Mouse (Mus musculus): Measurements from ENCODE around the gene Kdm7a.

The Kdm7a gene

GRCm38 (mm10) chr6:39206581-39207461 is at the start of gene Kdm7a:
TSS of gene Kdm7a (minus strand) at chr6:39206789.
- DNase-seq (ENCODE audit: low spot score in 2 of 2), result peak; percentile 89 to 90

- peak in 1 of 2 experiments; percentile 38 for DNase-seq (ENCODE audit: low spot score in 2 of 2)
Measured at GRCm38 (mm10) chr6:39255271-39255670, 48.7 kb upstream of the Kdm7a start.

DNA sequence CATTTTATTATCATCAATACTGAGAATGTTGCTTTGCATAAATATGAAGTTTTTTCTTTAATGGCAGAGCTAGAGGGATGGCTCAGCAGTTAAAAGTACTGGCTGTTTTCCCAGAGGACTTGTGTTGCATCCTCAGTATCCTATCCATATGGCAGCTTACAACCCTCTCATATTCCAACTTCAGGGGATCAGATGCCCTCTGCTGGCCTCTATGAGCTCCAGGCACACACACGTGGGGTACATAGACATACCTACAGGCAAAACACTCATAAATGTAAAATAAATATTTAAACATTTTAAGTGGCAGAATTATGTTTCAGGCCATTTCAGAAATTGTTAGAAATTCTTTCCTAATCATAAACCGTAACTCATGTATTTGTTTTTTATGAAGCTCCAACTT is 43.5 kb upstream of the Kdm7a start:
- DNase-seq (ENCODE audit: low spot score in 2 of 2), result no peak

- no peak for DNase-seq (ENCODE audit: low spot score in 2 of 2)
Measured at GRCm38 (mm10) chr6:39249176-39249770, 42.7 kb upstream of the Kdm7a start.

- no peak for DNase-seq (ENCODE audit: low spot score in 2 of 2)
Measured at GRCm38 (mm10) chr6:39244066-39244465, 37.5 kb upstream of the Kdm7a start.

DNA sequence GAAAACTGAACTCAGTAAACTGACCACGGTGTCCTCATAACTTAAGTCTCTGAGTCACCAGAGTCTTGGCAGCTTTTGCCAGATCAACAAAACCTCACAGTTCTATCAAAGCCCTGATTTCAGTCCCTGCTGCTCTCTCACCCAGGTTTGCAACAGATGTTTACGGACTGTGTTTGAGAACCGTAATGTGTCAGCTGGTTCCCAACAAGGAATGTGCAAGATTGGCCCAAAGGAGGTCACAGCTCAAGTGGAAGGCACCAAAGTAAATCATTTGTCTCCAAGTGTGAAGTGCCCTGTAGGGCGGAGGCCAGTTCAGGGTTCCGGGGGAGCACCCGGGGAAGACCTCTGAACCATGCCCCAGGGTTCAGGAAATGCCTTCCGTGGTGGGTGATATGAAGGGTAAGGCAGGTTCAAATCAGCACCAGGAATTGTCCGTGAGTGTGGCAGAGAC is 36.9 kb upstream of the Kdm7a start:
- no peak for DNase-seq (ENCODE audit: low spot score in 2 of 2)

DNA sequence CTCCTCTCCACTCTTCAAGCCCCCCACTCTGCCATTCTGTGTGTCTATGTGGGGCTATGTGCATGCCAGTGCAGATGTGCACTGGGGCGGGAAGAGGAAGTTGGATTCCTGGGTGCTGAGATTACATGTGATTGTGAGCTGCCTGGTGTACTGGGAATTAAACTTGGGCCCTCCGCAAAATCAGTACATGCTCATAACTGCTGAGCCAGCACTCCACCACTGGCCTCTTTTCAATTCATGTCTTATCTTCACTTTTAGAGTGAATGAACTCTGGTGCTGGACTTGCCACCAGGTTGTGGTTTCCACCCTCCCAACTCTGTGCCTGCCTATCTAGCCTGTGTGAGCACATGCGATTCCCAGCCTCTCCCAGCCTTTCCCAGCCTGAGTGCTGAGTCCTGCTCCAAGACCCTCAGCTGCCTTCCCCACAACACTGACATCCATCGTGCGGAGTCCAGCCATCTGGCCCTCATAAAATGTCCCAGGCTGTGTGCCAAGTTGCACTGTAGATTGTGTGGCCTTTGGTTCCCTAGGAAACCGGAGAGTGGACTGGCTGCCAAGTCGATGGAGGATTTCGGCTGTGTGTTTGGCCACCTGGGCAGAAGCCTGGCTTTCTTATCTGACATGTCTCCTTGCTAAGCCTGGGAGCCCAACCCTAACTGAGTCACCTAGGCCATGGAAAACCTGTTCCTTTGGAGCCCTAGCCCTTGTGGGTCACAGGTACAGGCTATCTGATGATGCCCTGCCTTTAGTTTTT is 36.3 kb upstream of the Kdm7a start:
- peak; percentile 86 to 87 for DNase-seq (ENCODE audit: low spot score in 2 of 2)

DNA sequence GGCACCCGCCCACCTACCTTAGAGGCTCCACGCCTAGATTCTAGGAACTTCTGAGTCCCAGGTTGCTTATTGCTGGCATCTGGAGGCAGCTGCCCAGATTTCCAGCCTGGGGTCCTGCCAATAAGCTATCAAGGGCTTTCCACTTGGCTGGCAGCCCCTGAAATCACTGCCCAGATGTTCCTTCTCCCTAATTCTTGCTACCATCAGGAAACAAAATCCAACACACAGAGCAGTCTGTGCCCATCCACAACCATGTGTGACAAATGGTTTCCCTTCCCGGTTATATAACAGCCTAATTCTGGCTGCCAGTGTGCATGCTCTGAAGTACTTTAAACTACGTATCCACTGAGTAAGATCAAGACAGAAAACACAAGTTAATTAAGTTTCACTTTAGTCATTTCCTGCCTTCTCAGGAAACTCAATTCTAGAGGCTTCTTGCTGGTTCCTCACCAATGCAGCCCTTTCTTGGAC is 34.9 kb upstream of the Kdm7a start:
- peak in 1 of 2 experiments; percentile 36 for DNase-seq (ENCODE audit: low spot score in 2 of 2)

- no peak for DNase-seq (ENCODE audit: low spot score in 2 of 2)
Measured at GRCm38 (mm10) chr6:39240956-39241355, 34.4 kb upstream of the Kdm7a start.

DNA sequence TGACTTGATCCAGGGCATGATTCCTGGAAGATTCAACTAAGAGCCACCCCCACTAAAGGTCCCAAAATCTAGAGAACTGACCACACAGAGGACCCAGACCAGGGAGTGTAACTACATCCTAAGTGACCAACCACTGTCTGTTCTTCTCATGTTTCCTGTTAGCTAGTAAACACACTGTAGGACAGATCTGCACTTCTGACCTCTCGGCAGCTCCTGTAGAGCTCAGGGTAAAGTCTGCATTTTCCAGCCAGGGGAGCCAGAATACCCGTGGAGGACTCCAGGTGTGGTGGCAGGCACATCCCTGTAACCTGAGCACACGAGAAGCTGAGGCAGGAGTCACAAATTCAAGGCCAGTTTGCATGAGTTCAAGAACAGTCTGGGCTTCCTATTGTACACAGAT is 31.3 kb upstream of the Kdm7a start:
- DNase-seq (ENCODE audit: low spot score in 2 of 2), result no peak

- no peak for DNase-seq (ENCODE audit: low spot score in 2 of 2)
Measured at GRCm38 (mm10) chr6:39232617-39233016, 26.0 kb upstream of the Kdm7a start.

- no peak for DNase-seq (ENCODE audit: low spot score in 2 of 2)
Measured at GRCm38 (mm10) chr6:39230664-39231063, 24.1 kb upstream of the Kdm7a start.

GRCm38 (mm10) chr6:39226610-39226955 is 20.0 kb upstream of the Kdm7a start:
- no peak for DNase-seq (ENCODE audit: low spot score in 2 of 2)

DNA sequence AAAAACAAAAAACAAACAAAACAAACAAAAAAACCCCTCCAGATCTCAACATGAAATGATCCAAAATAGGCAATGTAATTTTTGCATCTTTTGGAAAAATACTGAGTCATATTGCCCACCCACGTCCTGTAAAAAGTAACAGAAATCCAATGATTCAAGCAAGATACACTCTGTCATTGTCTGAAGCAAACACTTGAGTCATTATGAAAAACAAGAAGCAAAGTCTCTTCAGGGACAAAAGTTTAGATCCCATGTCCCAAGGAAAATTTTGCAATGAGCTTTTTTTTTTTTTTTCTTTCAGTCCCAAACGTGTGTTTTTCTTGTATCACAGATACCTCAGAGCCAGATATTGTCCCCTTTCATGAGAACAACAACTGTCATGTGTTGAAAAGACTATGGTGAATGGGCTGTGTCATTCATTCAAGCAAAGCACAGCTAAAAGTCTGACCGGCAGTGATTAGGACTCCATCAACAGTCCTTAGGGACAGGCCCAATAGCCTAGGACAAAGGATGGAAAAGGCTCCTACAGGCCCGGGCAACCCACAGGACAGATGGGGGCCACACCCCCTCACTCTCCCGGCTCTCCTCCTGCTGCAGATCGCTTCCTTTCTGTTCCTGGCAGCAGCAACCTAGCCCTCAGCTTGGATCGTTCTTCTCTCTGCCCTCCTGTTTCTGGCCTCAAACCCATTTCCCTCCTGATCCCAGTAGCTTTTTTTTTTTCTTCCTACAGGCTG is 19.5 kb upstream of the Kdm7a start:
- no peak for DNase-seq (ENCODE audit: low spot score in 2 of 2)

DNA sequence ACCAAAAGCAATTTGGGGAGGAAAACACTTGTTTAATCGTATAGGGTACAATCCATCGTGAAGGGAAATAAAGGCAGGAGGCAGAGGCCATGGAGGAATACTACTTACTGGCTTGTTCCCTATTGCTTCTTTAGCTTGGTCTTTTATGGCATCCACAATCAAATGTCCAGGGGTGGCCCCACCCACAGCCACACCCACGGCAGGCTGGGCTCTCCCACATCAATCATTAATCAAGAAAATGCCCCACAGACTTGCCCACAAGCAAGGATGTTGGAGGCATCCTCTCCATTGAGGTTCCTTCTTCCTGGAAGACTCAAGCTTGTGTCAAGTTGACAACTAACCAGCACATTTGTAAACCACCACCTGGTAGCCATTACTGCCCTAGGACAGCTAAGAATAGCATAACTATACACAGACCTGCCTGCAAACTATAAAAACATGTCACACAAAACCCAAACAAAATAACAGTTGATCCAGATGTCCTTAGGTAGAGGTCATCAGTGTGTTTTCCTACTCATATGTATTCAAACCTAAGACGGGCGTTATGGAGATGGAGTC is 16.8 kb upstream of the Kdm7a start:
- DNase-seq (ENCODE audit: low spot score in 2 of 2), result no peak

GRCm38 (mm10) chr6:39222487-39222886 is 15.9 kb upstream of the Kdm7a start:
- no peak for DNase-seq (ENCODE audit: low spot score in 2 of 2)

- DNase-seq (ENCODE audit: low spot score in 2 of 2), result no peak
Measured at GRCm38 (mm10) chr6:39217961-39218360, 11.4 kb upstream of the Kdm7a start.

- no peak for DNase-seq (ENCODE audit: low spot score in 2 of 2)
Measured at GRCm38 (mm10) chr6:39217138-39217537, 10.5 kb upstream of the Kdm7a start.

DNA sequence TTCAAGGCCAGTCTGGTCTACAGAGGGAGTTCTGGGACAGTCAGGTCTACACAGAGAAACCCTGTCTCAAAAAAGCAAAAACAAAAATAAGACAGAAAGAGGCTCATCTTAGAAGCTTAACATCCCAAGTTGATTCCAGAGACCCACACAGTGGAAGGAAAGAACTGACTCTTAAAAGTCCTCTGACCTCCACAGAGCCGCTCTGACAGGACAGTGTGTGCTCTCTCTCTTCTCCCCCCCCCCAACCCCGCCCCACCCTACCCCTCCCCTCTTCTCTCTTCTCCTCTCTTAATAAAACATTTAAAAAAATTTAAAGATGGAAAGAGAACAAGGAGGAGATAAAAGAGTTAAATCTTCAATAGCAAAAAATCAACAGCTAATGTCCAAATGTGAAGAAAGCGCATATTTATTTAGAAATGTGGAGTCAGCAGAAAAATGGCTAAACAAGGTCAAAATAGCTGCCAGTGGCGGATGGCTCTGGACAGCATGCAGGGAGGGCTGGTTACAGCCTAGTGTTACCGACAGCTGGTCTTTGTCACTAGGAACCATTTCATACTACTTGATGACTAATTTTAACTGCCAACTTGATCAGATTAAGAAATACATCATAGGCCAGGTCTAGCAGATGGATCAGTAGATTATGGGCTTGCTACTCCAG is 8.5 kb upstream of the Kdm7a start:
- DNase-seq (ENCODE audit: low spot score in 2 of 2), result no peak

GRCm38 (mm10) chr6:39209677-39210076 is 3.1 kb upstream of the Kdm7a start:
- DNase-seq (ENCODE audit: low spot score in 2 of 2), result peak in 1 of 2 experiments; percentile 69

DNA sequence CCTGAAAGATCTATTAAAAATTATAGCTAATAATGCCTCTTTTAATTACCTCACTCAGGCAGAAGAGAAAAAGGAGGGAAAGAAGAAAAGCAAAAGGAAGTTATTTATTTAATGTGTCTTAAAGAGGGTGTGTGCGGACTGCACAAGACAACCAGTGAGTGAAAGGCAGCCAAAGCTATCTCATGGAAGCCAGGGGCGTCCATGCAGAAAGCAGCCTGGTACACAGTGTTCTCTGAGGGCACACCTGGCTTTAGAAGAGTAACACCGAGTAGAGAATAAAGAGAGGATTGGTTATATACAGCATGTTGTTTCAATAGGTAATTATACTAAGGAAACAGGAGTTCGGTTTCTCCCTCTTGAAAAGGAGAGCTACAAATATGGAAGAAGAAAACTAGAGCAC is 1.6 kb upstream of the Kdm7a start:
- DNase-seq (ENCODE audit: low spot score in 2 of 2), result no peak
